Mouse (Mus musculus) liver, embryonic 11.5 days (tissue): Measurements from ENCODE around the gene Eml3. TPM values are rescaled to one million over a fixed set of nuclear protein-coding genes. Genes with fewer than 3 reads are reported as not detected.

Source experiments
- ATAC-seq: fragments of 200-750 bp; cut with Nextera tagmentation; replicated peaks from 2 replicates; pipeline ENCODE4 v1.8.0; 2017; ENCODE audit warnings: moderate number of reproducible peaks, mild to moderate bottlenecking, moderate TSS enrichment, moderate library complexity; ENCODE audit not compliant: low FRiP score
- DNase-seq: peaks from one replicate; pipeline ENCODE4 v3.0.0-alpha.2; 2017; ENCODE audit warnings: low spot score
- H3K27ac ChIP-seq: fragments of 300-500 bp; sonication (generic); 2 replicates; pipeline ENCODE4 v1.5.1; 2014; ENCODE audit warnings: mild to moderate bottlenecking, low read depth, low read length, control low read depth
- H3K27me3 ChIP-seq: fragments of 300-500 bp; sonication (generic); replicated peaks from 2 replicates; pipeline ENCODE4 v1.6.1; 2014; ENCODE audit warnings: low read length, mixed read lengths; ENCODE audit not compliant: control insufficient read depth, insufficient read depth
- H3K36me3 ChIP-seq: fragments of 300-500 bp; sonication (generic); 2 replicates; pipeline ENCODE4 v1.6.1; 2014; ENCODE audit warnings: mild to moderate bottlenecking, low read length, moderate library complexity, mixed read lengths; ENCODE audit not compliant: control insufficient read depth, insufficient read depth
- H3K4me1 ChIP-seq: fragments of 300-500 bp; sonication (generic); replicated peaks from 2 replicates; pipeline ENCODE4 v1.6.1; 2014; ENCODE audit warnings: low read length, mixed read lengths; ENCODE audit not compliant: control insufficient read depth, insufficient read depth
- H3K4me2 ChIP-seq: fragments of 300-500 bp; sonication (generic); 2 replicates; pipeline ENCODE4 v1.6.1; 2014; ENCODE audit warnings: mild to moderate bottlenecking, control low read depth, moderate library complexity
- H3K4me3 ChIP-seq: fragments of 300-500 bp; sonication (generic); 2 replicates; pipeline ENCODE4 v1.5.1; 2014; ENCODE audit warnings: low read depth, low read length, control low read depth
- H3K9ac ChIP-seq: fragments of 300-500 bp; sonication (generic); 2 replicates; pipeline ENCODE4 v1.6.1; 2014; ENCODE audit warnings: low read depth, low read length, control low read depth
- H3K9me3 ChIP-seq: fragments of 300-500 bp; sonication (generic); 2 replicates; pipeline ENCODE4 v1.6.1; 2016; ENCODE audit warnings: low read length, inconsistent platforms, mixed read lengths; ENCODE audit not compliant: control insufficient read depth
- WGBS: fragments of 180-500 bp; shearing (Covaris S2); extraction: QIAGEN DNeasy Blood & Tissue Kit; methylation state at CpG from one replicate; pipeline ENCODE4 v1.1.7; 2014; 5-methylcytosine and 5-hydroxymethylcytosine counted together
- polyA plus RNA-seq: library from polyadenylated mRNA; unstranded; fragments of >200 nt; fragmentation: Nextera tagmentation; extraction: Ambion mirVana; gene quantifications from 2 replicates; pipeline ENCODE4 v1.2.1, GENCODE M21; 2014

The Eml3 gene
- polyA plus RNA-seq, 1 experiment from 2014 or later, result 26.1 TPM

DNA sequence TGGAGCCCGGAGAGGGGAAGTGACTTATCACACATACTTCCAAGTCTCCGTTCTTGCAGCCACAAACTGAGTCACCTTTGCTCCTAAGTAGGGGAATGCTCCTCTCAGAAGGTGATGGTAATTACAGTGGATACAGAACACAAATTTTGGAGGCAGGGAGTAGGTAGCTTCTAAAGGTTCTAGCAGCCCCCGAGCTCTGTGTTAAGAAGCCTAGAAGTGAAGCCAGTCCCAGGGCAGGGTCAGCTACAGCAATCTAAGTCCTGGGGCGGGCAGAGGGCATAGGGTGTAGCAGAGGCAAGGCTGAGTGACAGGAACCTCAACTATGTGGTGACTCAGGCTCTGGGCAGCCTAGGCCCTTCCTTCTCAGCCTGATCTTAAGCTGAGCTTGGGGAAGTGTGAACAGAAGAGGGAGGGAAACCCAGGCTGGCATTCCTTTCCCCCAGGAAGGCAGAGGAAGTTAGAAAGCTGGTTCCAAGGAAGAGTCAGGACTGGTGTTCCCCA, 53.8 kb downstream of the Eml3 start:
- DNase-seq, result no peak
- H3K9me3 ChIP-seq, result no peaks in the 10 kb centered on the region
- no peak overlapping the region for H3K4me2 ChIP-seq
- ATAC-seq, result no peak
- 13% methylated on average over 4 of the region's 4 CpGs for WGBS
- H3K4me3 ChIP-seq, result no peak overlapping the region
- H3K9ac ChIP-seq, result no peak overlapping the region
- peaks cover 23% of the 10 kb centered on the region for H3K4me1 ChIP-seq
- peaks cover 20% of the 10 kb centered on the region for H3K36me3 ChIP-seq
- no peak overlapping the region for H3K27ac ChIP-seq
- H3K27me3 ChIP-seq, result peaks cover 4% of the 10 kb centered on the region

DNA sequence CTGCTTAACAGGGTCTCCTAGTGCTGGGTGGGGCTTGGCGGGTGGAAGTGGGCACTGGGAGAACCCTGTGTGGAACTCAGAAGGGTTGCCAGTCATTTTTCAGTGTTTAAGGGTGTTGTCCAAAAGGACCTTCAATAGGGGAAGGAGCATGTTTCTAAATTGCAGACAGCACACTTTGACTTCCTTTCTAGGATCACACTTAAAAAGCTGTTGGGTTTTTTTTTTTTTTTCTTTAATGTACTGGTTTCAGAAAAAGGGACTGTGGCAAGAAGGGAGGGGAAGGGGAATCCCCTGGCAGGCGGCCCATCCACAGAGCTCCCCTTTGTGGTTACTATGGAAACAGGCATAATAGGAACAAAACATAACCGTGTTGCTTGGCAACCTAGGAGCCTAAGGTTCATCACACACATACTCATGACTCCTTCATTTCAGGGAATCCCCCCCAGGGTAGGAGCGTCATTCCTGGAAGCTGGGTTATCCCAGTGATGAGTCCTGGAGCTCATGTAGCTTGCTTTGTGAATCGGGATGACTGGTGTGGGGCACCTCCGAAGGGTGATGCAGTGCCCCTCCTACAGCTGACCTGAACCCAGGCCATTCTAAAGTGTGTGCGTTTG, 55.0 kb downstream of the Eml3 start:
- Histone ChIP-seq H3K9me3 (no peaks in the 10 kb centered on the region), H3K4me3 (no peak overlapping the region), H3K36me3 (peaks cover 8% of the 10 kb centered on the region), H3K4me1 (peaks cover 26% of the 10 kb centered on the region), H3K4me2 (no peak overlapping the region), H3K9ac (no peak overlapping the region), H3K27me3 (peaks cover 15% of the 10 kb centered on the region), H3K27ac (0 out of 2 replicates have a peak overlapping the region, but pooled peaks have one; percentile 17)
- WGBS, result 46% methylated on average over 7 of the region's 7 CpGs
- ATAC-seq (no peak), DNase-seq (no peak)

DNA sequence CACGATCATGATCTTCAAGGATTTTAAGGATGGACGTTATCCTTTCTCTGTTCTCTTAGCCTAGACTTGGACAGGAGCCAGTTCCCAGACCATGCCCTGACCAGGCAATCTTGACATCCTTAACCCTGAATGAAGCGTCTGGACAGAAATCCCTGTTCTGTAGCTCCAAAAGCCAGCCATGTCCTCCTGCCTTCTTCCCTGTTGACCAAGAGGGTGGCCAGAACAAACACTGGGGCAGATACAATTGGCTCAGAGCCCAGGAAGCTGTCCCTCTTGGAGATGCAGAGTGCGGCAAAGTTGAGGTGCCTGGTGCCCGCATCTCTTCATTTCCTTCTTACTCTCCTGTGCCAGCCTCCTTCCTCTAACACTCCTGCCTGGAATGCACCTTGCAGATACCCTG, 56.5 kb downstream of the Eml3 start:
- Histone ChIP-seq H3K4me1 (peaks cover 35% of the 10 kb centered on the region), H3K4me3 (no peak overlapping the region), H3K9ac (no peak overlapping the region), H3K27ac (no peak overlapping the region), H3K27me3 (peaks cover 28% of the 10 kb centered on the region), H3K9me3 (no peaks in the 10 kb centered on the region), H3K4me2 (no peak overlapping the region), H3K36me3 (no peaks in the 10 kb centered on the region; the same call in none of the 2 replicates)
- WGBS, result 74% methylated on average over 5 of the region's 5 CpGs
- ATAC-seq, result no peak
- DNase-seq, result no peak

DNA sequence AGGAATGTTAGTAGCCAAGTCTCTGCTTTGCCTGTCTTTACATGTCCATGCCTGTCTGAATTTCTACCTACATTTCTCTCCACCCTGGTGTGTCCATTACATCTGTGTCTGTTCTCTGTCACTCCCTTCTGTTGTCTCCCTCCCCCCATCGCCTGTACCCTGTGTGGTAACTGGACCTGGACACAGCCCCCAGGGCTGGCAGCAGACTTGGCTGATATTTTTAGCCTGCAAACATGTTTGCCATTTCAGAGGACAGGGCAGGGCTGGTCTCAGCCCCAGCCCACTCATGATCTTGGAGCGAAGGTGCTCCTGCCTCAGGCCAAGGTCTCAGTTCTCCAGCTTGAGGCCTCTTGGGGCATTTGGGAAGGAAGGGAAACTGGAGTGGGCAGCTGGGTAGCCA, 58.5 kb downstream of the Eml3 start:
- Histone ChIP-seq H3K27ac (no peak overlapping the region), H3K4me2 (no peak overlapping the region)

DNA sequence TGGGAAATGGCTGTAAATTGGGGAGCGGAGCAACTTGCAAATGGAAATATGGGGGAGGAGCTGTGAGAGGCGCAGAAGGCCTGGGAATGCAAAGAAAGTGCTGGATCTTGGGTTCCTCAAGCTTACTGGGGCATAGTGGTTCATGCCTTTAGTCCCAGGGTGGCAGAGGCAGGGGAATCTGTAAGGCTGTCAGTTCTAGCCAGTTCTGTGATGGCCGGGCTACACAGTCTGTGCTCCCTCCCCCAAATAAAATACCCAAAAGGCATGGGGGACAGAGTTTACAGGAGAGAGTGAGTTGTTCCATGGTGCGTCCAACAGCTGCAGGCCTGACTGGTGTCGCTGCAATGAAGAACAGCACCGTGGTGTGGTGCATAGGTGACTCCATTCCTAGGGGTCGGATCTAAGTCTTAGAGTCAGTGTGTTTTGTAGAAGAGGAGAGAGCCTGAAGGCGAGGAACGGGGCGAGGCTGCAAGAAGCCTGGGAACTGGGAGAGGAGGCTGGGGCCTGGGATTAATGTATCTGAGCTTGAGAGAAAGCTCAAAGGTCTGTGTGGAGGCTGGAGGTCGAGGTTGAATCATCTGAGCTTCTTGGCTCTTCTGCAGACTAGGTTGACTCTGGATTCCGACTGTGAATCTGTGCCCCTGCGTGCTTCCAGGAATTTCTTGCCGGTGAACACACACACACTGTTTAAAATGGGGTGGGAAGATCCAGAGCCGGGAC, 59.2 kb downstream of the Eml3 start:
- H3K9ac ChIP-seq, result no peak overlapping the region
- 28% methylated on average over 15 of the region's 15 CpGs for WGBS
- H3K4me3 ChIP-seq, result peak overlapping the region; percentile 61
- DNase-seq (no peak), ATAC-seq (no peak)
- no peaks in the 10 kb centered on the region for H3K9me3 ChIP-seq
- H3K27me3 ChIP-seq, result peaks cover 35% of the 10 kb centered on the region
- no peak overlapping the region for H3K27ac ChIP-seq
- no peaks in the 10 kb centered on the region; the same call in 1 of the 2 replicates for H3K36me3 ChIP-seq
- peak overlapping the region; percentile 95 for H3K4me2 ChIP-seq
- H3K4me1 ChIP-seq, result peaks cover 27% of the 10 kb centered on the region

More for the DNA sequence above, 58.5 kb downstream of the Eml3 start:
- H3K27me3 ChIP-seq, result peaks cover 35% of the 10 kb centered on the region
- no peaks in the 10 kb centered on the region for H3K9me3 ChIP-seq
- DNase-seq (no peak), ATAC-seq (no peak)
- H3K9ac ChIP-seq, result no peak overlapping the region
- no peaks in the 10 kb centered on the region; the same call in 1 of the 2 replicates for H3K36me3 ChIP-seq
- 61% methylated on average over 2 of the region's 2 CpGs for WGBS
- H3K4me1 ChIP-seq, result peaks cover 31% of the 10 kb centered on the region
- H3K4me3 ChIP-seq, result no peak overlapping the region

DNA sequence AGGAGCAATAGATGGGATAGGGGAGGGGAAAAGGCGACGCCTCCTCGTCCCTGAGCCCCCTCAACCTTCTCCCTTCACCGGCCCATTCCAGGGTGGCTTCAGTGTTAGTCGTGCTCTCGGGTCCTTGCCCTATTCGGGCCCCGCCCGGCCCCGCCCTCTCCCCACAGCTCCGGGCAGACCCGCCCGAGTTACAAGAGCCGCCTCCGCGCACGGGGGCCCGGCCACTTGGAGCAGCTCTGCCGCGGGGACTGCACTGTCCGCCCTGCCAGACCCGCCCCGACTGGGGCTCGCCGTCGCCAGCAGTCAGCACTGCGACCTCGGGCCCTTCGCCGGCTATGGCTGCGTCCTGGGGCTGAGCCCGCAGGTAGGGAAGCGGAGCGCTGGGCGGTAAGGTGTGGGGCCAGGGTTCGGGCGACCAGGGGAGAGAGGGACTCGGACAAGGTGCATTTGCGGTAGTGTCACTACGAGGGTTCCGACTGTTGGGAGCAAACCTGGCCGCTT, 59.8 kb downstream of the Eml3 start, which contains the start of gene Ahnak:
TSS of gene Ahnak (plus strand) at position 219 of the 501 bp plus-strand sequence.
- peaks cover 24% of the 10 kb centered on the region for H3K4me1 ChIP-seq
- H3K36me3 ChIP-seq, result no peaks in the 10 kb centered on the region
- H3K4me3 ChIP-seq, result peak within 1 kb of the TSS; percentile 61
- WGBS, result under 1% methylated on average over 42 of the region's 42 CpGs
- peak; percentile 69 for DNase-seq
- peak within 1 kb of the TSS; percentile 64 for H3K9ac ChIP-seq
- H3K4me2 ChIP-seq, result peak within 1 kb of the TSS; percentile 95
- ATAC-seq, result peak; percentile 65
- no peaks in the 10 kb centered on the region for H3K9me3 ChIP-seq
- H3K27ac ChIP-seq, result peak within 1 kb of the TSS; percentile 56; the same call in 1 of the 2 replicates
- H3K27me3 ChIP-seq, result peaks cover 35% of the 10 kb centered on the region

DNA sequence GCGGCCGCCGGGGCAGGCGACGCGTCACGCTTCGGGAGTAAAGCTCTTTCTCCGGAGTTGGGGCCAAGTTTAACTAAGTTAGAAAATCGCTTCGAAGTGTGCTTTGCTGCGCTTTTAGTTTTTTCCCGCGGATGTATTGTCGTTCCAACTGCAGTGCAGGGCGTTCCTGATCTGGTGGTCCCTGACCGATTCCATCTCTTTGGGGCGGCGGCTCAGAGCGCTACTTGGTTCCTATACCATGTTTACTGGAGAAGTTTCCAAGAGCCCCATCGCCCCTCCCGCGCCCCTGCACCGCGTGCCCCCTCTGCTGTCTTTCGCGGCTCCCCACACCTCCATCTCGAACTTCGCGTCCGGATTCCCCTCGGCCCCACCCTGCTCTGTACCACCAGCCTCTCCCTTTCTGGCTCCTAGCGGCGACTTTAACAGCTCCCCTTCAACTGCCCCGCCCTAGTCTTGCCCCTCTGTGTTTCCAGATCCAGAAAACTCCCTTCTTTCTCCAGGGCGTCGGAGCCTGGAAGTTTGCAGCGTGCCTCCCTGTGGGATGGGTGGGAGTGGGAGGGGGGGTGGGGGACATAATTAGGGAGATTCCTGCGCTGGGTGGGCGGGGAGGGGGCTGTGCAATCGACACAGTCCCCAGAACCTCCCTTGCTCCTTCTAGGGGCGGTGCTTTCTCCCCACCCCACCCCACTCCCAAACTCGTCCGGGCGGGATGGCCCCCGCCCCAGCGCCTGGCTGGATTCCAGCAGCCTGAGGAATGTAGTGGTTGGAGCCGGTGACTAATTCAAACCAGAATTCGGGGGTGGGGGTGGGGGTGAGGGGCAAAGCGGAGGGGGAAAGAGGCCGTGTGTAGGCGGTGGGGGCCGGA, 60.4 kb downstream of the Eml3 start:
- DNase-seq, result peak; percentile 67

More for the DNA sequence above, 60.4 kb downstream of the Eml3 start:
- WGBS, result under 1% methylated on average over 53 of the region's 53 CpGs
- Histone ChIP-seq H3K27ac (0 out of 2 replicates have a peak overlapping the region, but pooled peaks have one; percentile 56), H3K4me1 (peaks cover 20% of the 10 kb centered on the region), H3K27me3 (peaks cover 35% of the 10 kb centered on the region), H3K36me3 (no peaks in the 10 kb centered on the region), H3K4me3 (peak overlapping the region; percentile 61), H3K9ac (peak overlapping the region; percentile 64), H3K9me3 (no peaks in the 10 kb centered on the region), H3K4me2 (peak overlapping the region; percentile 95)
- peak; percentile 40; the same call in 1 of the 2 replicates for ATAC-seq
